Mouse (Mus musculus) fibroblast of lung, adult 2 months (primary cell): ENCODE results near the gene Cdh23.

Experiments used
- DNase-seq: peaks from one replicate; pipeline ENCODE4 v3.0.0-alpha.2; 2011; ENCODE audit warnings: low read depth

Gene Cdh23

DNA sequence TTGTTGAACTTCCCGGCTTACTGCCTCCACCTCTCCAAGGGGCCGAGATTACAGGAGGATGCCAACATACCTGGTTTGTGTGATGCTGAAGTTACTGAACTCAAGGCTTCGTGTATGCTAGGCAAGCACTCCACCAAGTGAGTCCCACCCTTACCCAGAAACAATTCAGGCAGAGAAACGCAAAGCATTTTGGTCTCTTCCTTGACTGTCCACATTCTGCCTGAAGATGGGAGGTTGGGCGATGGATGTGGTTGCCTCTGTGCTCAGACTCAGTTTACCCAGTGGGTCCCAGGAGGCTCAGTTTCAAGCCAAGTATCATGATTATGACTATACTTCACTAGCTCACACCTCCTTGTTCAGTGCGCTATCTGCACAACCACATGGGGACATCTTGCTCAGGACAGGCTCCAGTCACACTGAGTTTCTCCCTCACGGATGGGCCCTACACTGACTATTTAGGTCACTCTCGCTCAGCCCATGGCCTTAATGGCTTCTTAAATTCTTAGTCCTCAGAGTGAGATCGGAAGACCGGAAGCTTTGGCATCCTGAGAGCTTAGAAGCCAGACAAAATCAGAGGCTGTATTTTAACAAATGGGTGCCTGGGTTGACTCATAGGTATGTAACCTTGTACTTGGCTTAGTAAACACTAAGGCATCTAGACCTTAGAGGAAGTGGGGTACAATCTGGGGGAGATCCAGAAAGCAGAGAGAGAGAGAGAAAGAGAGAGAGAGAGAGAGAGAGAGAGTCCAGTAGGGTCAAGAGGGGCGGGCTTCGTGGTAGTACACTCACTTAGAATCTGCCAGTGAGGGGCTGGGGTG lies 118.2 kb downstream of the Cdh23 start:
- no peak for DNase-seq

DNA sequence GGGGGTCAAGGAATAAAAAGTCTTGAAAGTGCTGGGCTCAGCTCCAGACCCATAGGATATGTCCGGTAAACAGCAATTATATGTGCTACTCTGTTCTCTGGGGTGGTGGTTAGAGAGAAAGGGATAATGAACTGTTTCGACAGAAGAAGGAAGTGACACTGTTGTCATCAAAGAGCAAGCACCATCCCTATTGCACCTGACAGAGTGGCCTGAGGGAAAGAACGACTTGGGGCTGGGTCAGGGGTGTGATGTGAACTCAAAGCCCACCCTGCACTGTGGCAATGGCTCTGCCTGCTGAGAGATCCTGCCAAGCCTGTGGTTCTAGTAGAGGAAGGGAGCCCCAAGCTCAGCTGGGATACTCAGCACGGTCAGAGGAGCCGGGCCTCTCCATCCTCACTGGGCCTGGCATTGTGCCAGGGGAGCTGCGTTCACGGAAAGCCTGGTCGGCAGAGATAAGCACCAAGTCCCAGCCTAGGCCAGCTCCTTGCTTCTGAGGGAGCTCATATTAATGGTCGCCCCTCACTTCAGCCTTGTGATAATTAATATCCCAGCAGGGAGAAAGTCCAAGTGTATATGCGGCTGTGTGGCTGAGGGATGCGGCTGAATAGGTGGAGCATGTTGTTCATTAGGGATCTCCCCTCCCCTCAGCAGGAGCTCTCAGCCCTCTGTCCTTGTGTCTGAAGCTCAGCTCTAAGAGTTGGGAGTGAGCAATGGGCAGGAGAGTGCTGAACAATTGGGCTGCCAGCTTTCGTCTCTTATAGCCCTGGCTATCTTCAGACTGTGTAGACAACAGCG lies 119.0 kb downstream of the Cdh23 start:
- DNase-seq: no peak

DNA sequence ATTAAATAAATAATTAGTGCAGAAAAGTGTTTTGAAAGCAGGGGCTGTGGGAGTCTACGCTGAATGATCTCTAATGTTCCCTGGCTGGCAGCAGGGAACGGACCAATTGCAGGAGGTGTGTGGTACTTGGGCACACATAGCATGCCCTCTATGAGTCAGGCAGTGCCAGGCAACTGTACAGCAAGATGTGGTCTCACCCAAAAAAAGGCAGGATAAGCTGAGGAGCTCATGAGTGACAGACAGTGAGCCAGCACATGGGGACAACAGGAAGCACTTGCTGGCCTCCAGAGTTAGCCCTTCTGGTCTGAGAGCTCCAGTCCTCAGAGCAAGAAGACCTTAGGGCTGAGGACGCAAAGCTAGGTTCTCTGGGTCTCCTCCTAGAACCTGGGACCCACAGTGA lies 121.4 kb downstream of the Cdh23 start:
- DNase-seq: no peak

DNA sequence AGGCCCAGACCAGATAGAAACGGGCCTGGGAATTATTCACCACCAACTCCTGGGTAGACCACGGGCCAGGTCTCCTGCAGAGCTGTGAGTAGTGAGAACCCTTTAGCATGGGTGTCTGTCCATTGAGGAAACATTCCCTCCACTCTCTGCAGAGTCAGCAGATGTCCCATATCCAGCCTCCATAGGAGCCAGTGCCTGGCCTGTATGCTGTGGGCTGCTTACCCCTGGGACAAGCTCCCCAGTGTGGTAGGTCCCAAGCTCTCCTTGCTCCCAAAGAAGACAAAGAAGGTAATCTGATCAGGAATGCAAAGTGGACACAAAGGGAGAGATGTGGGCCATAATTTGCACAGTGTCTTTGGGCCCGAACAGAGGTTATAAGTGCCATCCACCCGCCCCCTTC lies 124.8 kb downstream of the Cdh23 start:
- DNase-seq: no peak

DNA sequence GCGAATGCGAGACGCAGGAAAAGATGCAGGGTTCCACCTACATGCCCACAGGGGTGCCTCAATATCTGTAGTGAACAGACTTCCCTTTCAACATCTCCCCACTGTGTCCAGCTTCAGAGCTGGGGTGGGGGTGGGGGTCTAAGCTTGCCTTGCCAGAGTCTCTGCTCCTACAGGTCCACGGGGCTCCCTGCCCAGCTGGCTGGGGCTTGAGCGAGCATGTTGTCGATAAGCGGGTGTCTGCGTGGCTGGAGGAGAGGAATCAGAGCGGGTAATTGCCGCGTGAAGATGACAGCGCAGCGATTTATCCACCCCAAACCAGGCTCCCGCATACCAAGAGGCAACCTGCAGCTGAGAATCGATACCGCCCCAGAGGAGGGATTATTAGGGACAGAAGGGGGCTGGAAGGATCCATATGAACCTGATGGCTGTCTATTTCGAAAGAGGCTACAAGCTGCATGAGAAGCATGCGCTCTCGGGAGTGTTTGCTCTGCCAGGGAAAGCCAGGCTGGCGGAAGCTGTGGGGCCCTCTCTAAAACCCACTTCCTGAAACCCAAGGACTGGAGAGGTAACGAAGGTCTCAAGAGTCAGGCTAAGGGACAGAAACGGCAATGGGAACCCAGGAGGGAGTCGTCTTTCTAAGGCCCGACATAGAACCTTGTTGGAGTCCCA lies 129.8 kb downstream of the Cdh23 start:
- no peak for DNase-seq

DNA sequence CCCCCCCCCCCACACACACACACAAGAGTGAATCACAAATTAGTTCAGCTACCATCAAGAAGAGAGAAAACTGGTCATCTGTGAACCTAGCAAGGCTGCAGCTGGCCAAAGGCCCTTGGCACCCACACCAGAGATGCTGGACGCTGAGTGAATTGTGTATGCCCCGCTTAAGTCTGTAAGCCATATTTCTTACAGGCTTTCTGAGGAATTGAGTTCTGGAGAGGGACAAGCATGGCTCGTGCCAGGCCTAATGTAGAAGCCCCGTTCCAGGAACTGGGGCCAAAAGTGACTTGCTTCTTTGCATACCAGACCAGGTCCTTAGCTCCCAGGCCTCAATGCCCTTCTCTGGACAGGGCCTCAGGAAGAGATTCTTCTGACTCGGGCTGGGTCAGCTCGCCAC lies 132.2 kb downstream of the Cdh23 start:
- no peak for DNase-seq

DNA sequence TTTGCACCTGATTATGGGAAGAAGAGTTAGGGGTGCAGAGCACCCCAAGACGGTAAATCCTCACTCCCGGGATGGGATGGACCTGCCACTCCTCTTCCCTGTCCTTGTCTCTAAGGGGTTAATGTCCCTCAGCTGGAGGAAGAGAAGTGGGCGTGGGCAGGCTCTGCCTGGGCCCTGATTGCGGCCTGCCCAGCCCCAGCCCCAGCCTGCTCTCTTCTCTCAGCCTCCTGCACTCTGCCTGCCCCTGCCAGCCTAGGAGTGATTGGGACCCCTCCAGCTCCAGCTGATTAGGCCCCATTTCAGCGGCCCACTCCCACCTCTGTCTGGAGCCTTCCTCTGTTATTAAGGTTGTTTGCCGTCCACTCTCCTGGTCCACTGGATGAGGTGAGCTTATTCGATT lies 133.3 kb downstream of the Cdh23 start:
- DNase-seq: no peak

DNA sequence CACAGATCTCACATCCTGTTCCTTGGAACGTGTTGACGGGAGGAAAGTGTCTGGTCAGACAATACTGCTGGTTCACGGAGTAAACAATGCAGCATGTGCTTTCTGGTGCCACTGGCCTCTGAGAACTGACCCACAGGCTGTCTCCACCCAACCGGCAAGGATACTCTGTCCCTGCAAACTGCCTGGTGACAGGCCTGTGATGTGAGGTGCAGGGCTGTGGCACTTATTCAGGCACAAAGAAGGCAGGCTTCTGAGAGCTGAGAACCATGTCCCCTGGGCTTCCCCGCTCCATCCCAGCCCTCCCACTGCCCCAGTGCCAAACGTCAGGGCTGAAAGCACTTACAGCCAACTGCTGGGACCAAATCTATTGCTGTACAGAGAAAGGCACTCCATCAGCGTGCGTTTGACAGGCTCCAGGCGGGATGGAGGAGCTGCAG lies 137.8 kb downstream of the Cdh23 start:
- no peak for DNase-seq

DNA sequence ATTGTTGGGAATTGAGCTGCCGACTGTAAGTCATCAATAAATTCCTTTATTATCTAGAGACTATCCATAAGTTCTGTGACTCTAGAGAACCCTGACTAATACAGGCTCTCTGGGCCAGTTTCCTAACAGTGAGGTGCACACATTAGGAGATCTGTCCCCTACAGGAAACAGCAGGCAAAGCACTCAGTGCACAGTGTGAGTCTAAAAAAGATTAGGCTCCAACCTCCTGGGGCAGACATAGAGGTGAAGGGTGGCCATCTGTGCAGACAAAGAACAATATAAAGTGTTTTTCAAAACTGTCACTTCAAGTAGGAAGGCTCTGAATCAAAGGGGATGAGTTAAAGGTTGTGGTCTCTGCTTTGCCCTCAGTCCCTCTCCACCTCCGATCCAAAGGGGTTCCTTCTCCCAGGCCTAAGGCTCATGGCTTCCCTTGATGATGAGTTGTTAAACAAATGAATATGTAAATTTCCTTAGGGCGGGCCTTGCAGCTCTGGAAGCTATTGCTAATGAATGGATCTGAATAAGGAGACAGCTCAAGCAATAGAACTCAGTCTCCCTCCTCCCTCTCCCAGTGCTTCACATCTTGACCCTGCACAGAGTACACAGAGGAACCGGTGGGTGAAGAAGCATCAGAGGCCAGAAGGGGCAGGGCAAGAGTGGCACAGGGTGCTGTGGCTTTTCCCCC lies 143.2 kb downstream of the Cdh23 start:
- no peak for DNase-seq

DNA sequence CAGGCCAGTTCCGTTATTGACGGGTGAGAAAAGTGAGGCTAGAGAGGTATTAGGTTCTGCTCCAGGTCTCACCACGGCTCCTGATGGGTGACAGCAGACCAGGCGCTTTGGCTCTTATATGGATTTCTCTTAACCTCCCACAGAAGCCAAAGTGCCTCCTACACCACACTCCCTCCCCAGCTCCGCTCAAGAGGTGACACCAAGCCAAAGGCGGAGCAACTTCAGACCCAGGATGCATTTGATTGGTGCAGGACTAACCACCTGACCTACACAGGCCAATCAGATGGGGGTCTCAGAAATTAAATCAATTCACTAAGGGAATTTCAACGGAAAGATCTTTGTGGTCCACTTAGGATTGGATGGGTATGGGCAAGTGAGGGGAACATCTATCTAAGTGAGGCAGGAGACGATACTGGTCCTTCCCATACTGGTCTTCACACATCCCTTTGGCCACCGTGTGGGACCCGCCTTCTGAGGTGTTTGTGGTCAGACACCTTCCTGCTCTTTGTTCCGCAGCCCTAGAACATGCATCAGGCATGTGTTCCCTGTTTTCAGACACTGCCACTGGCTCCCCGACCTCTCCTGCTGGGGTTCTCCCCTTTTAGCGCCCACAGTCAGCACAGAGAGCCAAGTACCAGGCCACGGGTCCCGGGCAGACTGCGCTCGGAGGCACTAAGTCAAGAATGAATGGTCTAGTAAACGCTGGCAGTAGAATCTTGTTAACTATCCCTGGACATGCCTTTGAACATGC lies 157.0 kb downstream of the Cdh23 start:
- no peak for DNase-seq

DNA sequence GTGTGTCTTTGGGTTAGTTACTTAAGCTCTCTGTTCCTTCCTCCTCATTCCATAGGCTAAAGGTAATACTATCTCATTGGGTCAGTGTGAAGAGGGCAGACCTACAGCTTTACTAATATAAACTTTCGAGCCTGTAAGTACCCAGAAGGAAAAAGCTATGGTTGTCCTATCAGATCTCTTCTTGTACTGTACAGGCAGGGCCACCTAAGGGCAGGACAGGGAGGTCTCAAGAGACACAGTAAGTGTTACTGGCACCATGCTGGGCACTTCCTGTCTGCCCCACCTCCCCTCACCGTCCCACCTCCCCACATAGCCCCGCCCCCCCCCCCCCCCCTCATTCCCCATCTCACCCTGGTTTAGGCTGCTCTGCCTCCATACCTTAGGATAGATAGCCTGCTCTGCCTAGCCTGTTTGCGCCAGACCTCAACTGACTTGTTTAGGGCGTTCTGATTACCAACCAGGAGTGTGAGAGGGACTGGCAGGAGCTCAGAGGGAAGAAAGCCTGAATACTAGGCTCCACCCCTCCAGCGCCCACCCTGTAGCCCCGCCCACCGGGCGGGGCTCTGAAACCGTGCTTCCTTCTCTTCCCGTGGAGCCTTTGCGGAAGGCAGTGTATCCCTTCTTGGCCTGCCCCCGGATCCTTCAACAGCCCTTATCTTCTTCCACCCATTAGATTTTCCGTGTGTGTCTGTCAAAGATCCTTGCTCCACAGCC lies 160.0 kb downstream of the Cdh23 start:
- no peak for DNase-seq

DNA sequence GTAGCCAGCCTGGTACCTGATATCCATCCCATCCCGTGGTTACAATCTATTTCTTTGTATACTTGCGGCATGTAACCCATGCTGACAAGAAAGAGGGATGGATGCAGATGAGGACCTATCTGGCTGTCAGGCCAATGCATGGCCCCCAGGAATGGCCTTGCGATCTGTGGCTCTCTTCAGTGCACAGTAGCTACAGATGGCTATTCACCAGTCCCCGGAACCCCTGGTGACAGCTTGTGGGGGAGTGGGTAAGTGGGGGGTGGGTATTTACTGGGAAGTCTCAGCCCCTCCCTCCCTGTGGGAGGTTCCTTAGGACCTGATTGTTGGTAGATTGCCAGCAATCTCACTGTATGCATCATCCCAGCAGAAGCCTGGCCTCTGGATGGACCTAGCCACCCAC lies 163.8 kb downstream of the Cdh23 start:
- no peak for DNase-seq

DNA sequence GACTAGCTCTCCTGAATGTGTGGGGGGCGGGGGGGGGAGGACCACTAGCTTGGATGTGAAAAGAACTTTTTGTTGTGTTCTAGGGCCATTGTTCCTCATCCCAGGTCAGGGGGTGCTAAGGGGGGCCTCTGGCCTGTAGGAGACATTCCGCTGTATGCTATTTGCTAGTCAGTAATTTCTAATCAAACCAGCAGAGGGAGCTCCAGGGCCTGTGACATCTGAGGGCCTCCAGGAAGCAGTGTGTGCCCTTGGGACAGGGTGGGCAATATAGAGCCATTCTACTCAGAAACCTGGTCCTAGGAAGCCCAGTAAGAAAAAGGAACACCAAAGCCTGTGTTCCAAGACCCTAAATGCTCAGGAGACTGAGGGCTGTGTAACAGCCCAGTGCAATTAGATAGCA lies 164.9 kb downstream of the Cdh23 start:
- peak; percentile 15 for DNase-seq

DNA sequence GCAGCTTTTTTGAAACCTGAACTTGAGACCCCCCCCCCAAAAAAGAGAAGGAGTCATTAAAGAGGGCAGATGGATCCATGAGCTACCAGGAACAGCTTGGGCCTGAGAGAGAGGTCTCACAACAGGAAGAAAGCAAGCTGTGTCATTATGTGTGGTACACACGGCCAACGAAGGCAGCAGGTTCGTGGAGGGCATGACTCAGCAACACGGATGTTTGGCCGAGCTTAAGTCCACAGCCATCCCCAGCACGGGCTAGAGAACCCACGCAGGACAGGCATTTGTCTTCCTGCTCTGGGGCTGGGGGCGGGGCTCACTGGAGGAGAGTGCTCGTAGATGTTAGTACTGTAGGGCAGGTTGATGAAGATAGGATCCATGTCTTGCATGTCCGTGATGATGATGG lies 165.7 kb downstream of the Cdh23 start:
- no peak for DNase-seq

DNA sequence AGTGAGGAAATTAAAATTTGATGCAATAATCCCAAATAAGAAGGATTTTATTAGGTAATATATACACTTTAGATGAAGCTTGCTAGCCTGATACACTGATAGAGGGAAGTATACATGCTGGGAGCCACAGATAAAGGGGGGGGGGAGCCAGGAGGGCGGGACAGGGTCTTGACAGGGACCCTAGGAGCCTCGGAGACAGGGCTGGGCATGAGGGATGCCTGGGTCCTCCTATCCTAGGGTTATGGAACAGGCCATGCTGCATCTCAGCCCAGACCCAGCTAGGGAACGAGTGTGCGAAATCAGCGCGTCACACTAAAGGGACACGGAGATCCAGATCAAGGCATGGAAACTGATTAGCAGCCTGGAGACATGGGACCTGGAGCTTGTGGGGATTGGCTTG lies 168.3 kb downstream of the Cdh23 start:
- no peak for DNase-seq

DNA sequence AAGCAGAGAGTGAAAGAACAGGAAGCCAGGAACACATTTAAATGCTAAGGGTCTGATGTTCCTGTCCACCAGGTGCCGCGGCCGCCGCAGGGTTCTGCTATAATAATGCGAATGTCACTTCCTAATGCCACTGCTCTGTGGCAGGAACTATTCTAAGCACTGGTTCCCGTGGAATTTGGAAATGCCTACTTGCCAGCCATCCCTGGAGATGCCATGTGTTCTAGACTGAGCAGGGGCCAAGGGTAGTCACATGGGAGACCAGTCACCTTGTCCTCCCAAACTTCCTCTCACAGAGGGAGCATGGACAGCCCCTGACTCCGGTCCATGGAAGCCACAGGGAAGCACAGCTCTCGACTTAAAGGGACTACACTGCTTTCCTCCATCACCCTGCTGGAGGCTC lies 171.2 kb downstream of the Cdh23 start:
- DNase-seq: no peak

DNA sequence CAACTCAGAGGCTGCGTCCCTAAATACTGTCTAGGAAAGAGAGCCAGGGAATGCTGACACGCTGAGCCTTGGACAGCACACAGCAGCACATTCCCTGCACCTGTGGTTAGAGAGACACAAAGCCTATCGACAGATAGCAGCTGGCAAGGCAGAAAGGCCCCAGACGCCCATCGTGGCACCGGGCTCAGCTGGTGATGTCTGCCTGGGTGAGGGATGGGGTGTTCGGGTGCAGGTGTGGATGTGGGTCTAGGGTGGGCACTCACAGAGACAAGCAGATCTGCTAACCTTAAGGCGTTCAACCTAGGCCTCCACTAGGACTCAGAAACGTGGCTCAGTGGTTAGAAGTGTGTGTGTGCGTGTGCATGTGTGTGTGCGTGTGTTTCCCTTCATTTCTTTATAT lies 180.0 kb downstream of the Cdh23 start:
- no peak for DNase-seq

DNA sequence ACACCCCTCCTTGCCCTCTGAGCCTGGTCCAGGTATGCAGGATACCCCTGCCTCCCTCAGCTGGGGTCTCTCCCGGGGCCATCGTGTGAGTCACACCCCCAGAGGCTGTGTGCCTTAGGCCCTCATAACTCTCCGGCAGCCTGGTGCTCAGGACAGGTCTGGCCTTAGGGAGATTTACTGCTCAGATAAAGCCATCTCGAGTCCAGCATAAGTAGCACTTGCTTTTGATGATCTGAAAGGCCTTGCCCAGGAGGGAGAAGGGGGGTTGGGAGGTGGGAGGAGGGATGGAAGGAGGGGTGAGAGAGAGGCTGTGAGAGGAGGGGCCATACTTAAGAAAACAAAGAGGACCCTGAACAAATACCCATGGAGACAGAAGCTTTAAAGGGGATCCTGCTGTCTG lies 197.8 kb downstream of the Cdh23 start:
- no peak for DNase-seq

DNA sequence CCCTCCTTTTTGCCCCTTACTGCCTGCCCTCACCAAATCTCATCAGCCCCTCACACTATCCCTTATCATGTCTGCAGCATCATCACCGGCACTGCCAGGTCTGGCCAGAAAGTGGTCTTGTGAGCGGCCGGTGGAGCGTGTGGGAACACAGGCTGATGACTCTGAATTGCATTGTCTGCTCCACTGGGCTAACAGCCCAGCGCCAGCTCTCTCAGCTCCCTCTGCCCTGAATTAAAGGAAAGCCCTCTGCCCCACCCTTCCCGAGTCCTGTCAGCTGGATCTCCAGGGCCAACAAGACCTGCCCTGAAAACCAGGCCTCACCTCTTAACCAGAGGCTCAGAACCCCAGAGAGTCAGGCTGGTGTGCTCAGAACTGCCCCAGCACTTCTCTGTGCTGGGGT lies 201.2 kb downstream of the Cdh23 start:
- no peak for DNase-seq

DNA sequence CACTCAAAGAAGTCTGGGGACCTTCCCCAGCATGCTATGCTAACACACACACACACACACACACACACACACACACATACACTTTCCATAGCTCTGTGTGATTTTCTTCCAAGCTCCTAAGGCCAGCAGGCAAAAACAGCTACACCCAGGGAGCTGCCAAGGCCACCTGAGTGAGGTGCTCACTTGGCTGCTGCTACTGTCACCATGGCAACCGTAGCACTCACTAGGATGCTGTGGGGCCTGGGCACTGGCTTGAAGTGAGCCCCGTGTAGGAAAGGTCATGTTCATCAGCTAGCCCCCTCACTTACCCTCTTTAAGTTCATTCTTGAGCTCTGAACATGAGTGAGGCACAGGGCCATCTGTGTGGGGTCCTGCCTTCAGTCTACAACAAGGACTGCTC lies 204.8 kb downstream of the Cdh23 start:
- DNase-seq: no peak

DNA sequence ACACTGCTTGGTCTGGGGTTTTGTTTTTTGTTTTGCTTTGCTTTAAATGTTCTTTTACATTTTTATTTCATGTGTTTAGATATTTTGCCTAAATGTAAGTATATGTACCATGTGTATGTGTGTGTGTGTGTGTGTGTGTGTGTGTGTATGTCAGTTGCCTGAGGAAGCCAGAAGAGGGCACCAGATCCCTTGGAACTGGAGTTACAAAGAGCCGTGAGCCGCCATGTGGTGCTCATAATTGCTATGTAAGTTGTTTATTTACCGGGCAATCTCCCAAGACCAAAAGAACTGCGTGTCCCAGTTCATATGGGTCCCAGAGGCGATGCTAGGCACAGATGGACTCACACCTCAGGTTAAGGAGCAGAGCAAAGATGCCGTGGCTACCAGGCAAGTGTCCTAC lies 214.9 kb downstream of the Cdh23 start:
- DNase-seq: no peak
